Mouse (Mus musculus) right cerebral cortex, postnatal 36 days (tissue): Measurements from ENCODE around the gene Eml3.
"Not testable (repeated sequence)": the region's sequence is repeated elsewhere in the genome, so short reads cannot be mapped to it uniquely, and the experiment has no call there.

Experiments used
- DNase-seq, 2 experiments: peaks; one replicate each; pipeline ENCODE4 v3.0.0; 2022; ENCODE audit warnings: low spot score in 2 of 2, mixed read lengths in 1 of 2

Gene Eml3

GRCm38 (mm10) chr19:8952241-8952640, 22.9 kb downstream of the Eml3 start:
- DNase-seq, result no peak

- DNase-seq, result peak; percentile 91 to 93
These were observed 24.0 kb downstream of the Eml3 start, which contains the start of gene Tut1 for GRCm38 (mm10) chr19:8953135-8954039. Tut1 (plus strand) TSS chr19:8953847.

- no peak for DNase-seq
These were observed 24.8 kb downstream of the Eml3 start for GRCm38 (mm10) chr19:8954171-8954570.

- DNase-seq, result no peak
These were observed 32.9 kb downstream of the Eml3 start for GRCm38 (mm10) chr19:8962256-8962655.

- DNase-seq, result no peak
These were observed 35.7 kb downstream of the Eml3 start for GRCm38 (mm10) chr19:8965075-8965474.

- no peak for DNase-seq
These were observed 36.4 kb downstream of the Eml3 start for GRCm38 (mm10) chr19:8965771-8966170.

GRCm38 (mm10) chr19:8966198-8966589, 36.8 kb downstream of the Eml3 start:
- DNase-seq, result no peak

GRCm38 (mm10) chr19:8966590-8967372, 37.4 kb downstream of the Eml3 start, which contains the start of gene Eef1g:
Eef1g (plus strand) TSS chr19:8967041.
- peak; percentile 100 for DNase-seq

GRCm38 (mm10) chr19:8967373-8967743, 38.0 kb downstream of the Eml3 start:
- no peak for DNase-seq

- DNase-seq, result no peak
These were observed 38.5 kb downstream of the Eml3 start for GRCm38 (mm10) chr19:8967893-8968292.

GRCm38 (mm10) chr19:8972491-8972890, 43.1 kb downstream of the Eml3 start:
- DNase-seq, result not testable (repeated sequence)

GRCm38 (mm10) chr19:8974638-8975037, 45.3 kb downstream of the Eml3 start:
- DNase-seq, result no peak

GRCm38 (mm10) chr19:8975491-8975890, 46.1 kb downstream of the Eml3 start:
- DNase-seq, result no peak

GRCm38 (mm10) chr19:8976535-8976934, 47.2 kb downstream of the Eml3 start:
- DNase-seq, result no peak

- DNase-seq, result no peak
These were observed 51.4 kb downstream of the Eml3 start for GRCm38 (mm10) chr19:8980771-8981170.

- DNase-seq, result no peak
These were observed 52.3 kb downstream of the Eml3 start for GRCm38 (mm10) chr19:8981450-8982168.

GRCm38 (mm10) chr19:8982303-8983149, 53.2 kb downstream of the Eml3 start:
- no peak for DNase-seq

- DNase-seq, result no peak
These were observed 53.8 kb downstream of the Eml3 start for GRCm38 (mm10) chr19:8983150-8983650.

- DNase-seq, result no peak
These were observed 55.0 kb downstream of the Eml3 start for GRCm38 (mm10) chr19:8984255-8984868.

GRCm38 (mm10) chr19:8985891-8986290, 56.5 kb downstream of the Eml3 start:
- DNase-seq, result no peak
